Mouse (Mus musculus): ENCODE measurements around the gene Tmbim1.
A peak's percentile ranks its signal among the peaks of the same experiment; 100 is the strongest.
"Not testable (repeated sequence)": the region's sequence is repeated elsewhere in the genome, so short reads cannot be mapped to it uniquely, and the experiment has no call there.

The Tmbim1 gene

DNA sequence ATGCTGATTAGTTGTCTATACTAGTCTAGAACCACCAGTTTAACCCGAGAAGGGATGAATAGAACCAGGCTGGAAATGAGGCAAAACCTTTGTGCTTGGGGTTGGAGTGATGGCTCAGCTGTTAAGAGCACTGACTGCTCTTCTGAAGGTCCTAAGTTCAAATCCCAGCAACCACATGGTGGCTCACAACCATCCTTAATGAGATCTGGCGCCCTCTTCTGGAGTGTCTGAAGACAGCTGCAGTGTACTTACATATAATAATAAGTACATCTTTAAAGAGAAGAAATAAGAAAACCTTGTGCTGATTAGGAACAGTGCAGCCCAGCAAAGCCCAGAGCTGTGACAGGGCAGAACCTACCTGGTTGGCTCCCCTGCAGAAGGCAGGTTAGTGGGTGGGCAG is 21.5 kb upstream of the Tmbim1 start:
- not testable (repeated sequence) for DNase-seq (ENCODE audit: low spot score)

DNA sequence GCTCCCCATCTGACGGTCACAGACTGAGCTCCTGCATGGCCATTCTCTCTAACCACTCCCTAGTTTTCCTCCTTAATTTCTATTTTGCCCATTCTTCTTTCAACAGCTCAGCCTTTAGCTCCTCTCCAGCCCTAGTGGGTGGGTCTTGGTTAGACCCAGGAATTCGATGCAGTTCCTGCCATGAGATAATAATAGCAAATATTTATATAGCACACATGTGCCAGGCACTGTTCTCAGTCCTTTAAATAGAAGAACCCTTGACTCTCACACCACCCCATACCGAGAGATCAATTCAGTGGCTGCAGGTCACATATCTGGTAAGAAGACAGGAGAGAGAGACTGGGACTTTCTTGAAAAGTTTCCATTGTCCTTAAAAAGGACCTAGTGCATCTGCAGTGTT is 16.0 kb upstream of the Tmbim1 start:
- DNase-seq (ENCODE audit: low spot score): no peak

DNA sequence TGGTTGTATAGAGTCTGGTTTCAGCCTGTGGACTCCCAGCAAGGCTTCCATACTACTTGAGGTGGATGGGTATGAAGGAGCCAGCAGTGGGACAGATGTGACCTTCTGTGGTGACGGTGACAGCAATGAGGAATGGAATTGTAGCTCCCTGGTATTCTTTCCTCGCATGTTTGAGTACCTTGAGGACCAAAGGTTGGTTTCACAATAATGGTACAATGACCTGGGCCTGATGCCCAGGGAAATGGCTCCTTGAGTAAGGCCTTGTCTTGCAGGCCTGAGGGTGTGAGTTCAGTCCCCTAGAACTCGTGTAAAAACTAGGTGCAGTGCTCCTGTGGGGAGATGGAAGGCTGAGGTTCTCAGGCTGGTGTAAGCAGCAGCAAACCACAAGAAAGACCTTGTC is 13.3 kb upstream of the Tmbim1 start:
- DNase-seq (ENCODE audit: low spot score): no peak

DNA sequence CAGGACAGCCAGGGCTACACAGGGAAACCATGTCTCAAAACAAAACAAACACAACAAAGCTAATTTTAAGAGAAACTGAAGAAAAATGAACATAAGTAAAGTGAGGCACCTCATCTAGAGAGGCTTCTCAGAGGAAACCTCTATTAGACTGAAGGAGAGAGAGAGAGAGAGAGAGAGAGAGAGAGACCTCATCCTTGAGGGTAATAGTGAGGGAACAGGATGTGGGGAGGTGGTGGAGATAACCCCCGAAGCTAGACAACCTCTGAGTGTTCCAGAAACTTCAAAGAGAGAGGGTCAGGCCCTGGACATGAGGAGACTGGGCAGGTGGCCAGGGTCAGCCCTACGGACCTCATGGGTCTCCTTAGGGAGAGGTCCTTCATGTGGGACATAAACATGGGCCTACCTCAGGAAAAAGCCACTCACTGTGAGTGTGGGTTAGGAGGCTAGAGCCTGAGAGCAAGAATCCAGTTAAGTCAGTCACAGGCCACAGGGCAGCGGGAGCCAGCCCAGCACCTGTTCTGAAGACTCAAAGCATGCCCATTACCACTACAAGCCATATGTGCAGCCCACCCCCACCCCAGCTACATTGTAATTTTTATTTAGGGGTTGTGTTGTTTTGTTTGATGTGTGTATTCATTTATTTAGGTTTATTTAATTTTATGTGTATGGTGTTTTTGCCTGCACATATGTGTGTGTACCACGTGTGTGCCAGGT is 10.8 kb upstream of the Tmbim1 start:
- no peak for DNase-seq (ENCODE audit: low spot score)

DNA sequence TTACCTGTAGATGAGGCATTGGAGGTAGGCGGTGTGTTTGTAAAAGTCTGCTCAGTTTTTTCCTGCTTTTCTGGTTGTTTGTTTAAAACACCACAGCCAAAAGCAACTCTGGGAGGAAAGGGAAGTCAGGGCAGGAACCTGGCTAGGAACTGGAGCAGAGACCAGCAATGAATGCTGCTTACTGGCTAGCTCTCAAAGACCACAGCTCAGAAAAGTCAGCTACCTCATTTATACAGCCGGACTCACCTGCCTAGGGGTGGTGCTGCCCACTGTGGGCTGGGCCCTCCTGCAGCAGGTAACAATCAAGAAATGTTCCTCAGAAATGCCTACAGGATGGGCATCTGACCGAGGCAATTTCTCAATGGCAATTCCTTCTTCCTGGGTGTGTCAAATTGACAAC is 9.4 kb upstream of the Tmbim1 start:
- no peak for DNase-seq (ENCODE audit: low spot score)

DNA sequence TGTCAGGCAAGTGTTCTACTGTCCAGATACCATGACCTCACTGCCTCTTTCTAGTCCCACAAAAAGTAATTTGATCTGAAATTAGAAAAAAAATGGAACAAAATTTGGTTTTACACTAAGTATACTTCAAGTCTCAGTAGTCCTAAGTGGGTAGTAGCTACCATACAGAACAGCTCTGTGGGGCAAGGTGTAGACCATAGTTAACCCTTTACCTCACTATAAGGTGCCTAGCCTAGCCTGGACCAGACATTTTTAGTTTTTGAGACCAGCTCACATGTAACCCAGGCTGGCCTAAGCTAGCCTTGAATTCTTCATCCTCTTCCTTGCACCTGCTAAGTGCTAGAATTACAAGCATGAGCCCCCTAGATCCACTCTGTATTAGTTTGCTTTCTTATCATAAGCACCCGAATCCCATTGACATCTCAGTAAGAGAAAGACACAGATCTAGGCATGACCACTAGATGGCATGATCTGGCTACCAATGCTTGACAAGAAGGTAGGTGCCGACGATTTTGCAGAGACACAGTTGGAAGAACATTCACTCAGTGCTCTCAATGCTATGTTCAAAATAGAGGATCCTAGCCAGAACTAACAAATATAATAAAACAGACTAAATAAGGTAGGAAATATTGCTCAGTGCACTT is 7.7 kb upstream of the Tmbim1 start:
- no peak for DNase-seq (ENCODE audit: low spot score)

DNA sequence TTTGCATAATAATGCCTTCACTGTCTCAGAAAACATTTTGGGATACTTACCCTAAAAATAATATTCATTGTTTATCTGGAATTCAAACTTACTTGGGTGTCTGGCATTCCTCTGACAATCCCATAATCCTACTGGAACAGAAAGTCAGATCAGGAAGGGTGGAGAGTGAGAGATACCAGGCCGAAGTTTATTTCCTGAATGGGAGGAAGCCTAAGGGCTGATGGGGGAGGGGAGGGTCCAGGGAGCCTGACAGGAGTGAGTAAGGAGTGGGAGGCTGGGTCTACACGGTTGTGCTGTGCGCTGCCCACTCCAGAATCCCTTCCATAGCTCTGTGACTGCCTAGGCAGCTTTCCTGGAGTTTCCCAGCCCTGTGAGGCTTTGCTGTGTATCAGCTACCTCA is 4.3 kb upstream of the Tmbim1 start:
- DNase-seq (ENCODE audit: low spot score): no peak

DNA sequence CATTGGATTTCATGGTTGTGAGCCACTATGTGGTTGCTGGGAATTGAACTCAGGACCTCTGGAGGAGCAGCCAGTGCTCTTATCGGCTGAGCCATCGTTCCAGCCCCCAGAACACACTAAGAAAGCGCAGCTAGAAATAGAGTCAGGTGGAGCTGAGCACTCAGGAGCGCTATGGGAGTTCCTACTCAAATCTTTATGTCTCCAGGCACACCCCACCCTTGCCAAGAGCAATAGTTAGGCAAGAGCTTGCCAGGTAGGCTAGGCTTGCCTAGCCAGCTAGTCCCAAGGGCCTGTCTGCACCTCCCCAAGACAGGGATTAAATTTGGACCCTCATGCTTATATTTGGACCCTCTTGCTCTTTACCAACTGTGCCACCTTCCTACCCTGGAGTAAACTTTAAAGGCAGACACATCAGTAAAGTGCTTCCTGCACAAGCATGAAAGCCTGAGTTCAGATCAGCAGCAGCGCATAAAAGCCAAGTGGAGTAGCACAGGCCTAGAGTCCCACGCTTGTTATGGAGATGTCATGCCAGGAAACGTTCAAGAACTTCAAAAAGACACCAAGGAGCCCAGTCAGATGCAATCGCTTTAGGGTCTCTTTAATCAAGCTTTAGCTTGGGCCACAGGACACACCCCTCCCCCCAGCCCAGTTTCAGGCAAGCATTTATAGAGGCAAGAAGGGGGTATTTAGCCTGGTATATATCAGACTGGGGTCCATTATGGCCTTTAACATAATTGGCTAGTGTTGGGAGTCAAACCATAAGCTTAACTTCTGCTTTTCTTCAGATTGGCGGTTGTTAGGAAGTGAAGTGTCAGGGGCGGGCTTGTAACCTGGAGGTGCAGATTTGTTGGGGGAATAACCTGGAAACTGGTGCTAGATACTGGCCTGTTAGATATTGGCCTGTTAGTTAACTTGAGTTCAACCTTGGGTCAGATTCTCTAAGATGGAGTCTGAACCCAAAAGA is 2.9 kb upstream of the Tmbim1 start:
- no peak for DNase-seq (ENCODE audit: low spot score)

DNA sequence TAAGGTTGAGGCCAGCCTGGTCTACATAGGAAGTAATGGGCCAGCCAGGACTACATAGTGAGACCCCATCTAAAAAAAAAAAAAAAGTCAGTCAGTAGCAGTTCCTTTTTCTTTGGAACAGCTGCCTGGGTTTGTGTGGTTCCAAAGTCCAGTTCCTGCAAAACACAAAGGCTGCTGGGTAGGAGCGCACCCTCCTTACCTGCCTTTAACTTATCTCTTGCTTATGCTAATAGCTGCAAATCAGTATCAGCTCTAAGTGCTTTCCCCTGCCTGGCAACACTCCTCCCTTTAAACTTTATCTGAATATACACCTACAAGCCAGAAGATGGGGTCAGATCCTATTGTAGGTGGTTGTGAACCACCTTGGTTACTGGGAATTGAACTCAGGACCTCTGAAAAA is 1.7 kb upstream of the Tmbim1 start:
- no peak for DNase-seq (ENCODE audit: low spot score)

DNA sequence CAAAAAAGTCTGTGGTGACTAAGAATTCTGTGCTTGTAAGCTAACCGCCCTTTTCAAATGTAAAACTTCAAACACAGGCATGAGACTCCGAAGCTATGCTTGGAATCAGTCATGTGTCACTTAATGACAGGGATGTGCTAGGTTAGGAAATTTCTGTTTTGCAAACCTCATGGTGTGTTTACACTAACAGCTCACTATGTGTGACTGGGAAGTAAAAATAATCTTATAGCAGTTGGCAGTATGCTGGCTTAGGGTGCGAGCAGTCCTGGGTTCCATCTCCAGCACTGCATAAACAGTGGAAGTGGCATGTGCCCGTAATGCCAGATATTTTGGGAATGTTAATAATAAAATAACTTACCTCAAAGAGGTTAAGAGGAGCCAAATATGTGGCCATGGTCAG is 476 bp downstream of the Tmbim1 start:
- no peak for DNase-seq (ENCODE audit: low spot score)

DNA sequence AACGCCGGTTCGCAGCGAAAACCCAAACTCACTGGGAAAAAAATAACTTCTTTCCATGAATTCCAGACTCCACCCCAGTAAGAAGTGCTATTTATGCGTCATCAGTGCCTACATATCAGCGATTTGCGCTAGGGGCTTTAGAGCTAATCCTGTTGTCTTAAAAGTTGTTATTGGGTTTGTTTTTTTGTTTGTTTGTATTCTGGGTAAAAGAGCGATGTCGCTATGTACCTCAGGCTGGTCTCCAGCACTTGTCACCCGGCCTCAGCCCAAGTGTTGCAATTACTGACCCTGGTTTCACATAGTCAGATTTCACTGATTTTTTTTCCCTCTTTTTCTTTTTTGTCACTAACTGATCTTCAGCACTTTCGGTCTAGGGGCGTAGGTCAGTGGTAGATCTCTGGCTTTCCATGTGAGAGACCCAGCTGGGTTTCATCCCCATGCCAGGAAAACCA is 1.1 kb downstream of the Tmbim1 start:
- DNase-seq (ENCODE audit: low spot score): no peak

DNA sequence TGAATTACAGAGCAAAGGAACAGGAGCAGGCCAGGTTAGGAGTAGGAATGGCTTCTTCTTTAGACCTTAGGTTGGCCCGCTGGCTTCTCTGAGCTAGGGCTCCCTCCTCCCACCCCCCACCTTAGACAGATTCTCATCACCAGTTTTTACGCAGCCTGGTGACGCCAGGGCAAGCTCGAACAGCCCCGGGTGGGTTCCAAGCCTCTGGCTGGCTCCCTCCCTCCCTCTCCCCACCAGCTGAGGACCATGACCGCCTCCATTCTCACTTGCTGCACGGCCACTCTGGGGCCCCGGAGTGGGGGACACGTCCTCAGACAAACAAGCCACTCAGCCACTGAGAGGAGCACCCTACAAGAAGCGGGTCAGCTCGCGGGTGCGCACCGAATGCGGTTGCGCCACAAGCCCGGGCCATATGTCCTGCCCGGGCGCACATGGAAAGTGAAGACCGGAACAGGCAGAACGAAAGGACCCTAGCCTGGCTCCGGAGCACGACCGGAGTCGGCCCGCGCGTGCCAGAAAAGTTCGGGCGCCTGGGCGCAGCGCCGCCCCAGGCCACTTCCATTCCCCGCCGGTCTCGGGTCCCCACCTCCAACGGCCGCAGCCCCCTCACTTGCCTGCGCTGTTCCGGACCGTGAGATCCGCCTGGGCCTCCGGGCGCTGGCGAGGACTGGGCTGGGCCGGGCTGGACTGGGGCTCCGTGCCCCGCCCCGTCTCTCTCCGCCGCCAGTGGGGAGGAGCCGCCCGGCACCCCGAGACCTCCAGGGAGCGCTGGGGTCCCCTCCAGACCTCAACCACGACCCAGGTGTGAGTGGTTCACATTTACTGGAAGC is 1.7 kb downstream of the Tmbim1 start:
- peak; percentile 86 for DNase-seq (ENCODE audit: low spot score)

DNA sequence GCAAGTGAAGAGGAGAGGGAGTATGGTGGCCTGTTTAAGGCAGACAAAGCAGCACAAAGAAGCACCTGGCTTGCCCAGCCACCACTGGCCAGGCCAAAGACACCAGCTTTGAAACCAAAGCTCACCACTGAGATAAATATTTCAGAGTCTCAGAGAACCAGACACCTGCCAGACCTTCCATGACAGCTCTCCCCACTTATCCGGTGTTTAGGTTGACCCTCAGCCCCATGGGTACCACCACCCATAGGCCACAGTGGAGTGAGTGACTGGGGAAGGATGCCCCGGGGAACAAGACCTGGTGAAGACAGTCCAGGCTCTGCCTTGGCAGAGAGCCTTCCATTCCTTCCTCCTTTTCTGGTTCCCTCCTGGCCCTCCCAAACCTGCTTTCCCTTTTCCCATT is 2.6 kb downstream of the Tmbim1 start:
- DNase-seq (ENCODE audit: low spot score): no peak

DNA sequence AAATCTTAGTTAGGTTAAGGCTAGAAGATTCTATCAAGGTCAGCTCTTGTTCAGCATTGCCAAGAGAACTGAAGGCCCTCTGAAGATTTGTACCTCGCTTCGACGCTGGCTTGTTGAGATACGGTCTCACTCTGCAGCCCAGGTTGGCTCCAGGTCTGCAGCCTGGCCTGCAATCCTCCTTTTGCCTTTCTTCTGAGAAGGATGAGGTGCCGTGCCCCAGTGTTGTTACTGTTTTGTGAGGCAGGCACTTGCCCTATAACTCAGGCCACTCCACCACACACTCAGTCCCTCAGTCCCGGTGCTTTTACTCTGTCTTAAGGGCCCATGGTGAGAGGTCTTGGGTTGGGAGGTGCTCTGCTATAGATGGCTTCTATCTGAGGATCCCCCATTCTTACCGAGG is 3.2 kb downstream of the Tmbim1 start:
- DNase-seq (ENCODE audit: low spot score): no peak

DNA sequence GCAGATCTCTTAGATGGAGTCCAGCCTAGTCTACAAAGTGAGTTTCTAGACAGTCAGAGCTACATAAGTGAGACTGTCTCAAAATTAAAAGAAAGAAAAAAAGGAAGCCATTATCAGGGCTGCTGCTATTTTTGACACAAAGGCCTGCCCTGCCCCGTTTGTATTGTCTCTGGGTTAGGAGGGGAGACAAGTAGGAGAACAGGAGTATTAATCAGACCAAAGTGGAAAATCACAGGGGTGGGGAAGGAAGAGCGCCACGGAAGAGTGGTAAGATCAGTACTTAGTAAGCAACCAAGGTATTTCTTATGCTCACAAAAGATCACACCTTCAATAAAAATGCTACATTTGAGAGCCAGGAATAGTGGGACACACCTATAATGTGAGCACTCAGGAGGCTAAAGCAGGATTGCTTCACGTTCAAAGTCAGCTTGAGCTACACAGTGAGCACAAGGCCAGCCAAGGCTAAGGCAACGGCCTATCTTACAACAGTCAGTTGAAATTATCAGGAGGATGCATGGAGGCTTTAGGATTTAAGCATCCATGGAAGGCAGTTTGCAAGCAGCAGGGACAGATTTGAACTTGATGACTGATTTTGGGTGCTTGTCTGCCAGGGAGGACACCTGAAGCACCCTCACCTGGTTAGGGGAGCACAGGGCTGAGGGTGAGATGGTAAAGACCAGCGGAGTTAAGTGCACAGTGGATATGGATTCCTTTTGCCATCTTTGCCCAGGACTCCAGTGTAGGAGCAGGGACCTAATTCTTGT is 4.9 kb downstream of the Tmbim1 start:
- no peak for DNase-seq (ENCODE audit: low spot score)

DNA sequence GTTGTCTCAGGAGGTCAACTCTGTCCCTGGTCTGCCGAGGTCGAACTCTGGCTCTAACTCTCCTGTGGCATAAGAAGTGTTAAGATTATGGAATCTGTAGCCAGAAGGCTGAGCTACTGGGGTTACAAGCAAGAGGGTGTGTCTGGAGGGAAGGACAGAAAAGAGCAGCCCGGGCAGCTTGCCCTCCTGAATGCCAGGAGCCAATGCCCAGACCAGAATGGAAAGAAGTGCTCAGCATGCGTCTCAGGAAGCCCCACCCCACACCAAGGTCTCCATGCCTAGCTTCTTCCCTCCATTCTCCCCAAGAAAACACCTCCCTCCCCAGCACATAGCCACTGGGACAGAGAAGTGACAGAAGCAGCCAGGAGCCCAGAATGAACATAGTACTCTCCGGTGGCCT is 6.4 kb downstream of the Tmbim1 start:
- DNase-seq (ENCODE audit: low spot score): no peak

DNA sequence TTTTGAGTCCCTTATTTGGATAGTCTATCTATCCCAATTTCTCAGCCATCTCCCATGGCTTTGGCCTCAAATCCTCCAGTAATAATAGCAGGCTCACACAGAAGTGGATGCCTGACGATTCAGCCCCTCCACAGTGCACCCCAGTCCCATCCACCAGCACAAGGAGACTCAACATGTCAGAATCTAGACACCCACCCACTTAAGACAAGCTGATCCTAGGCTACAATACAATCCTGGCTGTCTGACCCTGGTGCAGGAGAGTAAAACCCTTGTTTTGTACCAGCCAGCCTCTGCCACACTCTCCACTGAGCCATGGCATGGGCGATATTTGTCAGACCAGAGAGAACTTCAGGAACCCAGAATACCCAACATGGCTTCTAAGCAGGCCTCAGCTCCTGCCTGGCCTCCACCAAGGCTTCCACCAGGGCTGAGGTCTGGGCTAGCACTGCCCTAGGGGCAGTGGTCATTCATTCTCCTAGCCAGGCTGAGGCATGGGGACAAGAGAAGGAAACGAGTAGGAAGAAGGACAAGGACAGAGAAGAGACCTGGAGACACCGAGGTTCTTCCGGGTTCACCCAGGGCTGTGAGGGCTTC is 7.2 kb downstream of the Tmbim1 start:
- no peak for DNase-seq (ENCODE audit: low spot score)

DNA sequence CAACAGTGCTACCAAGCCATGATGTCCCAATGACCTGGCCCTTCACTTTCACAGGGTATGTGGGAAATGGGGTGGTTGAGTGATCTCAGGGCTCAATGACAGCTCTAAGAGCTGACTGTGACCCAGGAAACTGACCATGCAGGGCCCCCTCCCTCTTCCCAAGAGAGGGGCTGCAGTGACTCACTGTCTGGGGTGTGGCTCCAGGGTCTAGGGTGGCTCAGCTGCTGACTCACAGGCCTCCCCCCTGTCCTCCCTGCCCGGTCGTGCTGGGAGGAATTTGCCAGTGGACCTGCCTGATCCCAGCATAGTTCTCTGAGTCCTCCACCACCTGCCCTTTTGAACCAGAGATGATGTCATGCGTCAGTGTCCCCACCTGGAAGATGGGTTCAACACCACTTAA is 8.2 kb downstream of the Tmbim1 start:
- no peak for DNase-seq (ENCODE audit: low spot score)

DNA sequence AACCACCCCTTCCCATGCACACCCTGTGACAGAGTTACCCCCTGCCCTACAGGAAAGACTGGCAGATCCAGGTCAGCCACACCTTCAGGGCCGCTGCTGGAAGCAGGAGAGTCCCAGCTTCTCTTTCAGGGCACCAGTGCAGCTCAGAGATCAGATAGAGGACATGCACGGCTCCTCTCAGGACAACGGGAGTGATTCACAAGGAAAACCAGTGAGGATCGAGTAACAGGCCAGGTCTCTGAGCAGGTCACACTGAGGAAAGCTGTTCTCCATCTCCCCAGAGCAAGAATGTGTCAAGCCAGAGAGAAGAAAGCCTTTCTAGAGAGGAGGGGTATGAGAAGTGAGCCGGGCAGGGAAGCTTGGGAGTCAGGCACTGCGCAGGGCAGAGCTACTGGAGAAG is 8.9 kb downstream of the Tmbim1 start:
- DNase-seq (ENCODE audit: low spot score): no peak

DNA sequence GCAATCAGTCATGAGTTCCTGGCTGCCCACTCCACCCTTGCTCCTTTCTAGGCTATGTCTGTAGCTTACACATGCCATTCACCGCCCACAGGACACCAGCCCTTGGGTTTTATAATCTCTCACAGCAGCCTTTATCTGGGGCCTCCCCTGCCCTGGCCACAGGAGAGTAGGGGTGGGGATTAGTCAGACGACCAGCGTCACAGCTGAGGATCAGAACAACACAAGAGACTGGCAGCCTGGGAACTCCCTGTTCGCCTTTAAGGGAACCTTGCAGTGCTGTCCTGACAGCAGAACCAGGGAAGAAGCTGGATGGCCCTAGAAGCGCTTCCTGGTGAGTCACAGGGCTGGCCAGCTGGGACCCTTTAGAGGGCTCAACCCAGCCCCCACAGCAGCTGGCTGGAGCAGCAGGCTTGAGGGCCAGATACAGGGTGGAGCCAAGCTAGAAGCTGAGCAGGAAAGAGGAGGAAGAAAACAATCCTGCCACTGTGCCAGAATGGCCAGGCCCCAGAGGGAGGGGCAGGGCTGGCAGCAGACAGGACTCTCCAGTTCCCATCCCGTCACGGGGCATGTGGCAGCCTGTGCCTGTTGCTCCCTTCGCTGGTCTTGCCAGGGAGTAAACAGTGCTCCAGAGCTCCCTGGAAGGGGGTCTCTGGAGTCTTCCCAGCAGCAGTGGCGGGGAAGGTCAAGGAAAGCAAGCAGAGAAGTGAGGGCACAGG is 9.8 kb downstream of the Tmbim1 start:
- DNase-seq (ENCODE audit: low spot score): peak; percentile 86
